In the genomic region with DNA sequence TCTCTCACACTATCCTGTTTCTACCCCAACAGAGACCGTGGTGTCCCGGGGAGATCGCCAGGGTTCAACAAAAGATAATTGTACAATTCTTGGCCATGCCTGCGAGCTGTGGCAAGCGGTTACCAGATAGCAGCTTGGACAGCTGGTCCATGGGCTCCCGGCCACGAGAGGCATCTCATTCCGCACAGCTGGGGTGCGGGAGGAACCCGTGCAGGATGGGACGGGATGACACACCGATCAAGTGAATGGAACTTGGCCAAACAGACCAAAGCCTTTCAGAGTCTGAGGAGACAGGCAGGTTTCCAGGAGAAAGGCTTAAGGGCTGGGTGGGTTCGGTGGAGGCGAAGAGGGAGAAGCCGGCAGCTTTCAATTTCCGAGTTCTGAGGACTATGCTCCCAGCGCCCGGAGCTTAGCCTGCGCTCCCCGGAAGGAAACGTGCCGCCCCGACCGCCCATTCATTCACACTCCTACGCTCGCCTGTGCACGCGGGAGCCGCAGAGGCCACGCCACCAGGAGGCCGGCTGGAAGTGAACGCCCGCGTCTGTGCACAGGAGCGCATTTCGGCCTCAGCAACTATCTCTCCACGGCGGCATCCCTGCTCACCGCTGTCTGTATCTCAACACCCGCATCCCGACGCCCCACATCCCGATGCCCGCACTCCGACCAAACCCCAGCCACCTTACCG, we compare ENCODE assay signal across 8 mouse cellular contexts. TPM values are rescaled to one million over a fixed set of nuclear protein-coding genes. Genes with fewer than 3 reads are reported as not detected.
DNase-seq lines count a peak whose midpoint lies in the region; ATAC-seq lines count a peak whose summit lies in the region.

No protein-coding gene starts in this region.

- peak overlapping the region; percentile 90 for H3K27ac ChIP-seq in forebrain, embryonic 10.5 days
- peak overlapping the region; percentile 90 for H3K27ac ChIP-seq in heart, embryonic 15.5 days
- peak overlapping the region; percentile 91 for H3K27ac ChIP-seq in liver, embryonic 11.5 days (ENCODE audit: low read depth, low read length)

- under 1% methylated on average over 46 of the region's 46 CpGs for WGBS in forebrain, embryonic 10.5 days
- whole genome bisulfite sequencing in heart, embryonic 15.5 days = under 1% methylated on average over 46 of the region's 46 CpGs
- under 1% methylated on average over 46 of the region's 46 CpGs for WGBS in liver, embryonic 11.5 days

- peaks cover 39% of the 10 kb centered on the region for H3K4me1 ChIP-seq in forebrain, embryonic 10.5 days
- peaks cover 30% of the 10 kb centered on the region for H3K4me1 ChIP-seq in heart, embryonic 15.5 days (replicated peaks)
- peaks cover 12% of the 10 kb centered on the region for H3K4me1 ChIP-seq in liver, embryonic 11.5 days (replicated peaks; ENCODE audit: control insufficient read depth, insufficient read depth, low read length)

- H3K9ac ChIP-seq in heart, embryonic 15.5 days = peak overlapping the region; percentile 65
- H3K9ac ChIP-seq in liver, embryonic 11.5 days (ENCODE audit: low read depth, low read length) = peak overlapping the region; percentile 81

- H3K4me3 ChIP-seq in forebrain, embryonic 10.5 days = peak overlapping the region; percentile 82
- H3K4me3 ChIP-seq in heart, embryonic 15.5 days = peak overlapping the region; percentile 78
- peak overlapping the region; percentile 65 for H3K4me3 ChIP-seq in liver, embryonic 11.5 days (ENCODE audit: low read depth, low read length)

- peak; percentile 27 to 35 for DNase-seq in CD8-positive naive resting alpha-beta T cell, adult 2 months (ENCODE audit: low read depth in 2 of 2, low spot score in 2 of 2)
- peak; percentile 19 for DNase-seq in c-Kit-negative CD71-positive TER-119-positive erythroid progenitor cells, embryonic 14.5 days (ENCODE audit: low read depth, low spot score)
- peak; percentile 57 for DNase-seq in forebrain, embryonic 10.5 days (ENCODE audit: extremely low spot score, low spot score)
- peak; percentile 61 for DNase-seq in kidney, postnatal 14 days
- DNase-seq in liver, embryonic 11.5 days (ENCODE audit: low spot score) = peak; percentile 82
- DNase-seq in spleen, postnatal 36 days (ENCODE audit: low spot score in 2 of 2) = peak; percentile 36 to 38

- H3K4me2 ChIP-seq in heart, embryonic 15.5 days = peak overlapping the region; percentile 99
- H3K4me2 ChIP-seq in liver, embryonic 11.5 days = peak overlapping the region; percentile 97

- peaks cover 11% of the 10 kb centered on the region for H3K27me3 ChIP-seq in forebrain, embryonic 10.5 days (ENCODE audit: poor library complexity, severe bottlenecking)
- H3K27me3 ChIP-seq in heart, embryonic 15.5 days = no peaks in the 10 kb centered on the region
- no peaks in the 10 kb centered on the region for H3K27me3 ChIP-seq in liver, embryonic 11.5 days (replicated peaks; ENCODE audit: control insufficient read depth, insufficient read depth, low read length)

- H3K9me3 ChIP-seq in forebrain, embryonic 10.5 days = peaks cover 3% of the 10 kb centered on the region; the same call in 1 of the 2 replicates
- H3K9me3 ChIP-seq in heart, embryonic 15.5 days (replicated peaks) = no peaks in the 10 kb centered on the region
- no peaks in the 10 kb centered on the region for H3K9me3 ChIP-seq in liver, embryonic 11.5 days (ENCODE audit: control insufficient read depth, low read length)

- peak; percentile 44; the same call in 1 of the 2 replicates for ATAC-seq in heart, embryonic 15.5 days (replicated peaks; ENCODE audit: insufficient number of reproducible peaks, insufficient read depth, low FRiP score, low read depth)
- peak; percentile 66 for ATAC-seq in liver, embryonic 11.5 days (replicated peaks; ENCODE audit: low FRiP score)
- peak; percentile 18; the same call in 1 of the 2 replicates for ATAC-seq in monocyte, adult 5-6 weeks (replicated peaks; ENCODE audit: insufficient number of reproducible peaks, low FRiP score, low TSS enrichment, poor library complexity, severe bottlenecking)

- peaks cover 15% of the 10 kb centered on the region for H3K36me3 ChIP-seq in forebrain, embryonic 10.5 days (replicated peaks)
- peaks cover 5% of the 10 kb centered on the region; the same call in 1 of the 2 replicates for H3K36me3 ChIP-seq in heart, embryonic 15.5 days
- H3K36me3 ChIP-seq in liver, embryonic 11.5 days (ENCODE audit: control insufficient read depth, insufficient read depth, low read length) = peaks cover 6% of the 10 kb centered on the region; the same call in 1 of the 2 replicates

RNA-seq across cellular contexts. Expression of gene Psat1, which starts 22.8 kb away (rescaled TPM):
- polyA plus RNA-seq in forebrain, embryonic 10.5 days (2016; fragmentation: Nextera tagmentation; extraction: Ambion mirVana) = 143 and 158 TPM in 2 replicates
- 65.2 and 78.4 TPM in 2 replicates for polyA plus RNA-seq in heart, embryonic 15.5 days (2015; fragmentation: Nextera tagmentation; extraction: Ambion mirVana)
- 264 and 315 TPM in 2 replicates for polyA plus RNA-seq in liver, embryonic 11.5 days (2014; fragmentation: Nextera tagmentation; extraction: Ambion mirVana)
- total RNA-seq in monocyte, adult 5-6 weeks (2017) = 7.0 to 22.2 TPM (median 20.8 TPM) in 3 replicates

Comparison
In these comparisons a context has a peak if more than half of its experiments do, and no peak if none do; other contexts are left out.
1. Peak in every context shown above with its lines: DNase-seq, ATAC-seq, H3K4me3 ChIP-seq and H3K27ac ChIP-seq.
2. DNase-seq: peak in every context shown above with its lines; median percentile 82 in liver, embryonic 11.5 days; 61 in kidney, postnatal 14 days; 57 in forebrain, embryonic 10.5 days; 37 in spleen, postnatal 36 days; 31 in CD8-positive naive resting alpha-beta T cell, adult 2 months; 19 in c-Kit-negative CD71-positive TER-119-positive erythroid progenitor cells, embryonic 14.5 days.